Mouse (Mus musculus) frontal cortex, adult (tissue): ENCODE data around the gene Exoc6b.
"Not testable (repeated sequence)": the region's sequence is repeated elsewhere in the genome, so short reads cannot be mapped to it uniquely, and the experiment has no call there.

Source experiments
- ATAC-seq: cut with Nextera tagmentation; 2 replicates; pipeline ENCODE4 v1.9.2; 2017; ENCODE audit warnings: mild to moderate bottlenecking, moderate library complexity, mixed read lengths; ENCODE audit not compliant: low TSS enrichment

The Exoc6b gene

GRCm38 (mm10) chr6:84638206-84638605, 431.1 kb downstream of the Exoc6b start:
- ATAC-seq = no peak

- ATAC-seq = no peak
These were observed 437.7 kb downstream of the Exoc6b start for GRCm38 (mm10) chr6:84631588-84631987.

GRCm38 (mm10) chr6:84630276-84630675, 439.0 kb downstream of the Exoc6b start:
- ATAC-seq = no peak

- ATAC-seq = no peak
These were observed 440.5 kb downstream of the Exoc6b start for GRCm38 (mm10) chr6:84628831-84629230.

- no peak for ATAC-seq
These were observed 442.9 kb downstream of the Exoc6b start for GRCm38 (mm10) chr6:84626398-84626797.

GRCm38 (mm10) chr6:84619166-84619565, 450.1 kb downstream of the Exoc6b start:
- ATAC-seq = no peak

GRCm38 (mm10) chr6:84617051-84617450, 452.3 kb downstream of the Exoc6b start:
- ATAC-seq = no peak

- ATAC-seq = no peak
These were observed 452.7 kb downstream of the Exoc6b start for GRCm38 (mm10) chr6:84616586-84616985.

- no peak for ATAC-seq
These were observed 455.8 kb downstream of the Exoc6b start for GRCm38 (mm10) chr6:84613561-84613960.

- no peak for ATAC-seq
These were observed 468.0 kb downstream of the Exoc6b start for GRCm38 (mm10) chr6:84601136-84601889.

- not testable (repeated sequence) for ATAC-seq
These were observed 470.0 kb downstream of the Exoc6b start for GRCm38 (mm10) chr6:84599296-84599695.

GRCm38 (mm10) chr6:84598725-84599124, 470.6 kb downstream of the Exoc6b start:
- no peak for ATAC-seq

- no peak for ATAC-seq
These were observed 474.7 kb downstream of the Exoc6b start for GRCm38 (mm10) chr6:84594626-84595025.

GRCm38 (mm10) chr6:84593693-84594092, 475.6 kb downstream of the Exoc6b start, which contains the start of gene Cyp26b1:
TSS of gene Cyp26b1 (minus strand) at chr6:84593908.
- ATAC-seq = no peak

GRCm38 (mm10) chr6:84590961-84591745, 478.2 kb downstream of the Exoc6b start:
- ATAC-seq = no peak

- peak; percentile 85 for ATAC-seq
These were observed 479.3 kb downstream of the Exoc6b start for GRCm38 (mm10) chr6:84589742-84590686.

- ATAC-seq = no peak
These were observed 480.2 kb downstream of the Exoc6b start for GRCm38 (mm10) chr6:84588895-84589652.

- ATAC-seq = no peak
These were observed 481.0 kb downstream of the Exoc6b start for GRCm38 (mm10) chr6:84588221-84588894.

- no peak for ATAC-seq
These were observed 481.7 kb downstream of the Exoc6b start for GRCm38 (mm10) chr6:84587471-84588101.
